Mouse (Mus musculus) right cerebral cortex, postnatal 36 days (tissue): ENCODE results near the gene Ankrd23.
A peak's percentile ranks its signal among the peaks of the same experiment; 100 is the strongest.

ENCODE experiments used
- DNase-seq, 2 experiments: peaks; one replicate each; pipeline ENCODE4 v3.0.0; 2022; ENCODE audit warnings: low spot score in 2 of 2, mixed read lengths in 1 of 2

Gene Ankrd23

GRCm38 (mm10) chr1:36563632-36564031 lies 26.9 kb upstream of the Ankrd23 start:
- no peak for DNase-seq

DNA sequence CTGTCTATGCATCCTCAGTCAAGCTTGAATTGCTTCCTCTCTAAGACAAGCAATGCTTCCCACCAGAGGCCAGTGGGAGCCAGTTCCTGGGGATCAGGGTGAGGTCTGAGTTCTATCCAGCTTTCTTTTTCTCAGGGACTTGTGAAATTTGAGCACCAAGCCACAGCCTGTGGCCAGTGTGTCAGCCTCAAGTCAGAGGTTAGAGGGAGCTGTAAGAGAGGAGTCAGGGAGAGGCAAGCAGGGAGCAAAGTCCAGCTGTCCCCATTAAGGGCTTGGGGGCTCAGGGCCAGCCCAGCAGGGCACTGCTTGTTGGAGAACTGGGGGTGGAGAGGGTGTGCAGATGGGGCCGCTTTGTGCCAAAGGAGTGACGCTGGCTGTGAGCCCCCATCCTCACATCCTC lies 26.5 kb upstream of the Ankrd23 start:
- no peak for DNase-seq

- DNase-seq: no peak
Observed at GRCm38 (mm10) chr1:36562388-36562787, 25.7 kb upstream of the Ankrd23 start.

GRCm38 (mm10) chr1:36560903-36561302 lies 24.2 kb upstream of the Ankrd23 start:
- no peak for DNase-seq

- no peak for DNase-seq
Observed at GRCm38 (mm10) chr1:36559888-36560287, 23.2 kb upstream of the Ankrd23 start.

- DNase-seq: no peak
Observed at GRCm38 (mm10) chr1:36559256-36559655, 22.6 kb upstream of the Ankrd23 start.

DNA sequence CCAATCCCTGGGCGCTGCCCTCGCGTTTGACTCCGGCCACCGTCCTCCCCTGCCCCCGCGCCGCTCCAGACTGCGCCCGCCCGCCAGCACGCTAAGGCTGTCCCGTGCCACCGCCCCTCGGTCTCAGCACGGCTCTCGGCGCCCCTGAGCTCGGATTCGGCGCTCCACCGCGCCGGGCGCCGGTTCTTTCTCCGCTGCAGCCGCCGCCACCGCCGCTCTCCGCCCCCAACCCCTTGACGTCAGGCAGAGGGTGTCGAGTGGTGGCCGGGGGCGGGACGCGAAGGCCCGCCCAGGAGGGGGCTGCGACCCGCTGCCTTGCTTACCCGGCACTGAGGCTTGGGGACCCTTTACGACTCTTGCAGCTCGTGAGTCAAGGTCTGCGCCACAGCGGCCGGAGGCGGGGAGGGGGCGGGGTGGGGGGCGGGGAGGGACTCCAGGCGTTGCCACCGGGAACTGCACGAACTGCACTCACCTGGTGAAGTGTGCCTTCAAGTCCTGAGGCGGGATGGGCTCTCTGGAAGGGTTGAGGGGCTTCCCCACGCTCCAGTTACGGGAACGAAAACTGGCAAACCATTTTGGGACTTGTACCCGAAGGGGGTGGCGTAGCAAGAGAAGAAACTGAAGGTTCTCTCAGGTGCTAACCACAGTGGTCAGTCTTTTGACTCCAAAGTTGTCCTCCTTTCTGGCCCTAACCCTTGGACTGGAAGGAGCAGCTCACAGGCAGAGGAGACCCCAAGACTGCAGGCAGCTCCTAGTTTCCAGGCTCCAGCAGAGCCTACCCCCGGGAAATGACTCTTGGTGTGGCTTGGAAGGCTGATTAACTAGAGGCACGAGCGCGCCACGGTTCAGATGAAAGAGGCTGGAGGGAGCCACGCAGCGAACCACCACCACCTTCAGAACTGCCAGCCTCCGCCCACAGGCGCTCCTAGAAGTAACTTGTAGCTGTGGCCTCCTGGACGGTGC lies 21.6 kb upstream of the Ankrd23 start, which contains the start of gene Sema4c:
TSS of gene Sema4c (minus strand) at position 319 of the 963 bp plus-strand sequence.
- peak; percentile 53 to 66 for DNase-seq

DNA sequence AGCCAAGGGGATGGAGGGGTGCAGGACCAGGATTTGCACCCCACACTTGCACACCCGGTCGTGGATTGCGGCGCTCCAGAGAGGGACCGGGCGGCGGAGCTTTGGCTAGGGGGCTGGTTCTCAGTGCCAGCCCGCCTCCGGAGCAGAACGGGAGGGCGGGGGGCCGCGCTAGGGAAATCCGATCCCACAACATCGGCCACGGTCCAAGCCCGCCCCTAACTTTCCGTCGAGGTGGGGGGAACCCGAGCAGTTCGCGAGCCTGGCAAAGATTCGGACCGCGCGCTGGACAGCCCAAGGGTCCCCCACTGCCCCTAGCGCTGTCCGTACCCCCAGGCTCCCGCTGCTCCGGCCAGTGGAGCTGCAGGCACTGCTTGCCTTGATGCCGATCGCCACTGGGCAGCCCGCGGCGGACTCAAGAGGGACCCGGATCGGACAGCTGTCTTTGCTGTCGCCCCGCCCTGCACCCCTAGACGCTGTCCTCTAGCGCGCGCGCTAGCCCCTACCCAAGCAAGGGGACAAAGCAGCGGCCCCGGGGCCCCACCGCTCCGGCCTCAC lies 20.9 kb upstream of the Ankrd23 start:
- DNase-seq: peak; percentile 42 to 58

- peak; percentile 79 to 87 for DNase-seq
Observed at GRCm38 (mm10) chr1:36556553-36557456, 20.1 kb upstream of the Ankrd23 start.

DNA sequence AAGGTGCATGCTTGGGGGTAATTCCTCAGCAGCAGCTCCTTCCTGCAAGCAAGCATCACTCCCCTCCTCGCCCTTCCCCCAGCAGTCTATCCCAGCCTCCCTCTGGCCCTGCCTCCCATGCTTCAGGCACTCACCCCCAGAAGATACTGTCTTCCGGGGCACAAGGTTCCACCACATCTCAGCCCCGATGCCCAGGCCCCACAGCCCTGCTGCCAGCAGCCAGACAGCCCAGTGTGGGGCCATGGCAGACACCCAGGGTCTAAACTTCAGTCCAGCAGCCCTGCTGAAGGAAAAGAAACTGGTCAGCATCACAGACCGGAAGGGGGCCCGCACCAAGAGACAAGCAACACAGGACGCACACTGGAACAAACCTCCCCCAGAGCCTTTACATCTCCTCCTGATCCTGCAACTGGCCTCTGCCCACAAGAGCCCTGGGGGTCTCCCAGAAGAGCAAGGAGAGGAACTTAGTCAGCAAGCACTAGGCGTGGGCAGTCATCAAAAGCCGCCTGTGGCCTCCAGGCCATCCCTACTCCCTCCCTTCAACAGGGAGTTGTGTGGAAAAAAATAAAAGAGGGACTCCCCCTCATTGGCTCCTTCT lies 19.2 kb upstream of the Ankrd23 start:
- DNase-seq: no peak

GRCm38 (mm10) chr1:36554633-36555399 lies 18.1 kb upstream of the Ankrd23 start:
- no peak for DNase-seq

GRCm38 (mm10) chr1:36552506-36552905 lies 15.8 kb upstream of the Ankrd23 start:
- DNase-seq: no peak

GRCm38 (mm10) chr1:36551904-36552303 lies 15.2 kb upstream of the Ankrd23 start:
- no peak for DNase-seq

DNA sequence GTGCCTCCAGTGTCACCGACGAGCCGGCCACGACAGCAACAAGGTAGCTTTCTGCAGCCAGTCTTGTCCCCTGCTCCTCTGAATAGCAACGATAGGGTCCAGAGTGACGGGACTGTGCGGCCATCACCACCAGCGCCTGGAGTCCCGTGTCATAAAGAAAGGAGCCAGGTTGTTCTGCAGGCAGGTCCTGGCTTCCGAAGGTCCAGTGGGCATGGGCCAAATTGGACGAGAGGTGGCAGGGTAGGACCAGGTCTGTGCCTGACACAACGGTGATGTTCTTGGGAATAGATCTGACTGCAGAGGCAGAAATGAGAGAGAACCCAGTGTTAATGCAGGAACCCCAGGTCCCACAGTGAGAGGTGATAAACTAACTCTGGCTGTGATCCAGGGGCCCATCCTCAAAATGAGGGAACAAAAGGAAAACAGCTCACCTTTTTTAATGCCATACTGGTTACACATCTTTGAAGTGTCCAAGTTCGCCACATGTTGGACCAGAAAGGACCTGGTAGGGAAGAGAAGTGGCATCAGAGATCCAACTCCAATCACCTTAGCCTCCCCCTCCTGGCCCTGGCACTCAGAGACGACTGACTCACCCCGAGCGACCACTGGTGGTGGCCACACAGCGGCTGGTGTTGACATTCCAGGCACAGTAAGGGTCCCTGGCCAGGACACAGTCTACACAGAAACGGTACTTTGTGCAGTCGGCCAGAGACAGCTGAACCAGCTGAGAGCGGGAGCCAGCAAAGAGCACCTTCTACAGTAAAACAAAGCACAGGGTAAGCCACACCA lies 13.6 kb upstream of the Ankrd23 start:
- no peak for DNase-seq

GRCm38 (mm10) chr1:36549491-36549890 lies 12.8 kb upstream of the Ankrd23 start:
- no peak for DNase-seq

GRCm38 (mm10) chr1:36548771-36549170 lies 12.1 kb upstream of the Ankrd23 start:
- no peak for DNase-seq

- no peak for DNase-seq
Observed at GRCm38 (mm10) chr1:36547981-36548598, 11.4 kb upstream of the Ankrd23 start.

- DNase-seq: peak; percentile 98
Observed at GRCm38 (mm10) chr1:36546888-36547471, 10.3 kb upstream of the Ankrd23 start, which contains the start of gene Ankrd39. Ankrd39 (minus strand) TSS chr1:36547445.
